Mouse (Mus musculus) c-Kit-positive CD71-negative TER-119-negative erythroid progenitor cells, embryonic 14.5 days (primary cell): ENCODE results near the gene Ppp5c.
A peak's percentile ranks its signal among the peaks of the same experiment; 100 is the strongest.

Experiments used
- DNase-seq: peaks from one replicate; pipeline ENCODE4 v3.0.0-alpha.2; 2013; ENCODE audit warnings: low read depth

The Ppp5c gene

GRCm38 (mm10) chr7:17011909-17012590 is 15.7 kb downstream of the Ppp5c start:
- no peak for DNase-seq

- DNase-seq = no peak
Observed at GRCm38 (mm10) chr7:17010010-17010347, 17.7 kb downstream of the Ppp5c start.

GRCm38 (mm10) chr7:17009326-17010009 is 18.3 kb downstream of the Ppp5c start:
- no peak for DNase-seq

- no peak for DNase-seq
Observed at GRCm38 (mm10) chr7:17007300-17007699, 20.4 kb downstream of the Ppp5c start.

DNA sequence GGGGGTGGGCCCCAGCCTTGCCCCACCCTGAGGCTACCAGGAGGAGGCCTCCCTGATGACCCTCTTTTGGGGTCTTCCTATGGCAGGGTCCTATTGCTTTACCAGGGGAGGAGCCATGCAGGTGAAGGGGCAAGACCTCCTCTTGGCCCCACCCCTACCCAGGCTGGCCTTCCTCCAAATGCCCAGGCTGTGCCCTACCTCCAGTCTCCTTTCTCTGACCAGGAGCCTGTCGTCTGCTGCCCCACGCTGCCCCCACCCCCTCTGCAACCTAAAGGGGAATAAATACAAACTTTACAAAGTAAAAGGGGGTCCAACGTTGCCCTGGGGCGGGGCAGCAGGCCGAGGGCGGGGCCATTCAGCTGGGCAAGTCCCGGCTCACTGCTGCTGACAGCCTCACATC is 23.0 kb downstream of the Ppp5c start:
- no peak for DNase-seq

GRCm38 (mm10) chr7:17003230-17003960 is 24.3 kb downstream of the Ppp5c start:
- no peak for DNase-seq

GRCm38 (mm10) chr7:17002375-17003195 is 25.1 kb downstream of the Ppp5c start:
- DNase-seq = peak; percentile 87

- peak; percentile 76 for DNase-seq
Observed at GRCm38 (mm10) chr7:16999650-17000049, 28.1 kb downstream of the Ppp5c start.

GRCm38 (mm10) chr7:16999233-16999632 is 28.5 kb downstream of the Ppp5c start:
- no peak for DNase-seq

DNA sequence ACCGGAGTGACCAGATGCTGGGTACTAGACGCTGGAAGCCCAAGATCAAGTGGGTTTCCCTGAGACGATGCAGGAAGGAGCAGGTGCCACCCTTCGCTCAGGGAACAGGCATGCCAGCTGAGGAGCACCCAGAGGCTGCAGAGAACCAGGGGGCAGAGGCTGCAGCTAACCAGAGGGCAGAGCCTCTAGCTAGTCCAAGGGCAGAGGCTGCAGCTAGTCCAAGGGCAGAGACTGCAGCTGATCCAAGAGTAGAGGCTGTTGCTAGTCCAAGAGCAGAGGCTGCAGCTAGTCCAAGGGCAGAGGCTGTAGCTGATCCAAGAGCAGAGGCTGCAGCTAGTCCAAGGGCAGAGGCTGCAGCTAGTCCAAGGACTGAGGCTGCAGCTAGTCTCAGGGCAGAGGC is 32.4 kb downstream of the Ppp5c start:
- no peak for DNase-seq

- DNase-seq = no peak
Observed at GRCm38 (mm10) chr7:16994400-16994799, 33.3 kb downstream of the Ppp5c start.

- DNase-seq = peak; percentile 40
Observed at GRCm38 (mm10) chr7:16993651-16994399, 33.9 kb downstream of the Ppp5c start.

GRCm38 (mm10) chr7:16992451-16992807 is 35.3 kb downstream of the Ppp5c start, which contains the start of gene Ccdc8:
Gene Ccdc8, plus strand, starts transcription at chr7:16992708.
- DNase-seq = no peak

DNA sequence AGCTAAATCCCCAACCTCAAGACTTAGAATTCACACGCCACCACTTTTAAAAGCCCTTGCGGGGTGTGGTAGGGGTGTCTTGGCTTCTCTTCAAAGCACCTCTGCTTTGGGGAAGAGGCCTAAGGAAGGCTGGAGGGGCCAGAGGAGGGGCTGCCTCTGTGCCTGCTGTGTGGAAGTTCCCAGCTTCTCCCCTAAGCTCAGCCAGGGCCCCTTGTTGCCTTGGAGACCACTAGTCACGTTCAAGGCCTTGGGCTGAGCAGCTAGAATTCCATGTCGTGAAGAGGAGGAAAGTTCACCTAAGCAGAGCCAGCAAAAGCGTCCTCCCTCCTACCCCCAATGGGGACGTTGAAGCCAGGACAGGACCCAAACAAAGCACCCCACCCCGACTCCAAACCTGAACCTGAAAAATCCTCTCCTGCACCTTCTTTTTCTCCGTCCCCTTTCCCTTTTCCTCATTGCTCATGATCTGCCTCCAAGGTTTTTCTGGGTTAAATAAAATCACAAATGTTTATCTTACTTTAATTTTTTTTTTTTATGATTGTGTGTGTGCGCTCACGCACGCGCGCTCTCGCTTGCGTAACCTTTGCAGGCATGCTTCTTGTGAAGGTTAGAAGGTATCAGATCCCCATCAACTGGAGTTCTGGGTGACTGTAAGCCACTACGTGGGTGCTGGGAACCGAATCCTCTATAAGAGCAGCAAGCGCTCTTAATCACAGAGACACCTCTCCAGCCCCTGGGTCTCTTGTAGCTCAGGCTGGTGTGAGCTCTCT is 35.9 kb downstream of the Ppp5c start:
- no peak for DNase-seq

DNA sequence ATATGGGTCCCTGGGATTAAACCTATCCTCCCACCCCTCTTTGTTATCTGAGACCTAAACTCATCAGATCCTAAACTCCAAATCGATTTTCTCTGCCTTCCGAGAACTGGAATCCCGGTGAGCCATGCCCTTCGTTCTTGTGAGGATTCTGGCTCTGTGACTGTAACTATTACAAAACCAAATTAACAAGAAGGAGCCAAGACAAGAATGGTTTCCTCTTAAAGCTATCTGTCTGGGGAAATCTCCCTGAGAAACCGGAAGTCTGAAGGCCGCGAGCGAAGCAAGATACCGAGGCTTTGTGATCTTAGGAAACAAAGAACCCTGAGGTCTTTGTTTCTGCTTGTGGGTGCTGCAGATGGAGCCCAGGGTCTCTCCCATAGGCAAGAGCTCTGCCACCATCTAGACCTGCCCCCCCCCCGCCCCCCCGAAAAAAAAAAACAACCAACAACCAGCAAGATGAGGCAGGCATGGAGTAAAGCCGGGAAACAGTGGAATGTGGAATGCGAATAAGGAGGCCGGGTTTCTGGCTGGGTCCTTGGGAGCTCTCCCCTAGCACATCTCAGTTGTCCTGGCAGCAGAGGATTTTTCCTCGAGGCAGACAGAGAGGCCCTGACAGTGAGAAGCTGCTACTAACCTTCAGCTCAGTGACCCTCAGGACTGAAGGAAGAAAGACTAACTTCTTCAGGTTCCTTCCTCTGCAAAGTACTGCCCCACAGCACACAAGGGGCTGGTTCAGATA is 37.5 kb downstream of the Ppp5c start:
- peak; percentile 40 for DNase-seq

- DNase-seq = no peak
Observed at GRCm38 (mm10) chr7:16988405-16988804, 39.3 kb downstream of the Ppp5c start.

DNA sequence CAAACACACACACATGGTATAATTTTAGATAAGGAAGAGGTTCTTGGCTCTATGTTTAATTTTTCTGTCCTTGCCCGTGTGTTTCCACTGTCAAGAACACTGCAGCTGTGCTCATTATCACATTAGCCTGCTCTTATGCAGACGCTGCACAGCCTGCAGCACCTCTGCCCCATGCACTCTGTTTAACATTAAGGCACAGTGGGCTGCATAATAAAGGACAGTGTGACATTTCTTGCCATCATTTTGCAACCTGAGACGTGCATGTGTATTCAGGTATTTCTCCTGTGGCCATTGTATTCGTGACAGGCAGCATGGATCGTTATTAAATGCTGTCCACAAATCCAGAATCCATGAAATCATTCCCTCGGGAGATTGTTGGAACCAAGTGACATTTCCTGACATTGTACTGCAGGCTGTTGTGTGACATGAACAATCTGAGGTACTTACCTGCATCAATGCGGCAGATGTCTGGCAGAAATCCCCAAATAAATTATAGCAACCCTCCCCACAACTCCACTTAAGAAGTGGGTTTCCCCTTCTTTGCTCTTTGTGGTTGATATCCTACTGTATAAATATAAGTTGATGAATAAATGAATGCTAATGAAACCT is 40.1 kb downstream of the Ppp5c start:
- DNase-seq = no peak

- no peak for DNase-seq
Observed at GRCm38 (mm10) chr7:16982859-16983568, 44.7 kb downstream of the Ppp5c start, which contains the start of gene Gm42372. Gene Gm42372, plus strand, starts transcription at chr7:16983086.

DNA sequence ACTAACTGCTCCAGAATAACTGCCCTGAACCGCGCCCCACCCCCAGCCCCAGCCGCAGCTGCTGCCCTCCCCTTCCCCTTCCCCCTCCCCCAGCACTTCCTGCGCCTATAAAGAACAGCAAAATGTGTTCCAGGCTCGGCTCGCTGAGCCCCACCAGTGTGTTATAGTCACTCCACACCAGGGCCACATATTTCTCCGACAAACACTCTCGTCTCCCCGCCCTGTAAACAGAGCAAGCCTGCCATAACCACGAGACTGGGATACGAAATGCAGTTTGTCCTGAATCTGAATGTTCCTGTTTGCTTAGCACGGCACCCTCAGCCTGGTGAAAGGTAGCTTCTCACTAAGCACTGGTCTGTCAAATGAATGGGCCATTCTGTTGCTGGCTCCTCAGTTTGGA is 47.4 kb downstream of the Ppp5c start:
- no peak for DNase-seq
